Mouse (Mus musculus): Measurements from ENCODE around the gene Mxra7. TPM values are rescaled to one million over a fixed set of nuclear protein-coding genes. Genes with fewer than 3 reads are reported as not detected.
"Not testable (repeated sequence)": the region's sequence is repeated elsewhere in the genome, so short reads cannot be mapped to it uniquely, and the experiment has no call there.

Mxra7 gene
- total RNA-seq, 1 experiment from 2014 or later = 0.46 TPM

- no peak for ATAC-seq (replicated peaks; ENCODE audit: low read depth, poor library complexity, severe bottlenecking)
Measured at GRCm38 (mm10) chr11:116847187-116848085, 19.6 kb upstream of the Mxra7 start.

DNA sequence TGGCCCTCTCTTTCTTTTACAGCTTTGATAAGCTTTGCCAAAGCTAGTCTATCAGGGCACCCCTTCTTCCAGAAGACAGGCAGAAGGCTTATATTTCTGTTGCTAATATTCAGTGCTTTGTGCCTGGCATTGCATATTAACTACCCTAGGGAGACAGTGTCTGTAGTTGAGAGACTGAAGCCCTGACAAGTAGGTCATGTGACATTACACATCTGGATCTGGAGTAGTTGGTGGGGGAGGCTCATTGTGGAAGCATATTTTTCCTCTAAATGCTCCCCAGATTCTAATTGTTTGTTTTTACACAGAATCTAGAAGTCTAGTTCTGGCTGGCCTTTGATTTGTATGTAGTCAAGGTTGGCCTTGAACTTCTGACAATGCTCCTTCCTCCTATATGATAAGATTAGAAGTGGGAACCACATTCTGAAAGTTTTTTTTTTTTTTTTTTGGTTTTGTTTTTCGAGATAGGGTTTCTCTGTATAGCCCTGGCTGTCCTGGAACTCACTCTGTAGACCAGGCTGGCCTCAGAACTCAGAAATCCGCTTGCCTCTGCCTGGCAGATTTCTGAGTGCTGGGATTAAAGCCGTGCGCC lies 18.8 kb upstream of the Mxra7 start:
- ATAC-seq (replicated peaks; ENCODE audit: low read depth, poor library complexity, severe bottlenecking) = no peak

- peak; percentile 75 for ATAC-seq (replicated peaks; ENCODE audit: low read depth, poor library complexity, severe bottlenecking)
Measured at GRCm38 (mm10) chr11:116843261-116844233, 15.7 kb upstream of the Mxra7 start, which contains the start of the genes Mettl23 and Jmjd6. Mettl23 (plus strand) TSS chr11:116843278. Jmjd6 (minus strand) TSS chr11:116843449.

DNA sequence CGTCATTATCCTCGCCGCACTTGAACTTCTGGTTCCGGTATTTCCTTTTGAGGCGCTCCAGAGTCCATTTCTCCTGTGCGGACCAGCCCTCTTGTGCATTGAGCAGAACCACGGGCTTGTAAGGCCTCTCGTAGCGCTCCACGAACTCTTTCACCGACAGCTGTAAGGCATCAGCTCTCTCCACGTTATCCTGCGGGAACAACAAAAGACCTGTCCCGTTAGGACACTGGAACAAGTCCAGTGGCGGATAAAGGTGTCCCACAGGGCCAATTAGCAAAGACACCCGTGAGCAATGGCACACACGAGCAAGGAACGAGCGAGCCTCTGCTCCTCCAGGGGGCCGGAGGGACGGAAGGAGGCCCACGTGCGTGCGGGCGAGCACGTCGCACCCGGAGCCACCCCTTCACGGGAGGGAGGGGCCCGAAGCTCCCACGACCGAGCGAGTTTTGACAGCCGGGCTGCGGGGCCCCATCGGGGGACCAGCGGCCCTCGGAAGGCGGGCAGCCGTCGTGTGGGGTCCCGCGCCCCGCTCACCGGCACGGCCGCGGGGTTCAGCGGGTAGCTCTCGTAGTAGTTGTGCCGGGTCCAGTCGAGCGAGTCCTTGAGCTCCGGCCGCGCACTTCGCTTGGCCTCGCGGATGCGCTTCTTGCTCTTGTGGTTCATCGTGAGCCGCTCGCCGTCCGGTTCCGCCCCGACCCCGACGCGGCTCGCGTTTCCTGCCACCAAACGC lies 14.8 kb upstream of the Mxra7 start:
- ATAC-seq (replicated peaks; ENCODE audit: low read depth, poor library complexity, severe bottlenecking) = peak; percentile 39

- ATAC-seq (replicated peaks; ENCODE audit: low read depth, poor library complexity, severe bottlenecking) = no peak
Measured at GRCm38 (mm10) chr11:116840748-116841147, 12.9 kb upstream of the Mxra7 start.

DNA sequence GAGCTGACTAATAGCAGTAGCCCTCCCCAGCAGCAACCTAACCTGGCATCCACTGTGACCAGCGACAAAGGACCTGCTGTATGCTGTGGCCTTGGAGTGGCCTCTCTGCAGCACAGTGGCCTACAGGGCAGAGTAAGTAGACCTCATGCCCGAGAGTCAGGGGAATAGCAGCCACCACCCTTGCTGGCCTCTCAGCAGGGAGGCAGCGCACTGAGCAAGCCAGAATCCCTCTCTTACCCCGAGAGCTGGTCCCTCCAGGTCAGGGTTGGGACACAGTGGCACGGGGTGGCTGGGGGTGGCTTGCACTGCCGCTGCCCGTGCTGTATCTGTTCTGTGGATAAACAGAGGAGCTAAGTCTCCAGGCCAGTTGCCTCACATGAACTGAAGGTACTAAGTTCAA lies 11.8 kb upstream of the Mxra7 start:
- no peak for ATAC-seq (replicated peaks; ENCODE audit: low read depth, poor library complexity, severe bottlenecking)

- ATAC-seq (replicated peaks; ENCODE audit: low read depth, poor library complexity, severe bottlenecking) = no peak
Measured at GRCm38 (mm10) chr11:116838936-116839335, 11.1 kb upstream of the Mxra7 start.

DNA sequence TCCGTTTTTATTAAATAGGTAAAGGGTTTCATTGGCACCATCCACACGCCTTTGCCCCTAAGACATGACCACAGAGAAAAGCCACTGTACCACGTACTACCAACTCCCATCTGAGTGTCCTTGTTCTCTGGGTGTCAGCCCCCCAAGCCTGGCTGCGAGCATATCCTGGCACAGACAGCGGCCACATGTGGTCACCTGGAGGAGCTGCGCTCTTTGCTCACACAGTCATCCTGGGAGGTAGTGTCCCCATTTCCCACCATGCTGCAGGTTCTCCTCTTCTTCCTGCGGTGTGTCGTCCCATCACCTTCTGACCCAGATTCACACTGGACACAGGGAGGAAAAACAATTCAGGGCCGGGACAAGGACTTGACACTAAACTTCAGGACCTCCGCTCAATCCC lies 9.6 kb upstream of the Mxra7 start:
- no peak for ATAC-seq (replicated peaks; ENCODE audit: low read depth, poor library complexity, severe bottlenecking)

DNA sequence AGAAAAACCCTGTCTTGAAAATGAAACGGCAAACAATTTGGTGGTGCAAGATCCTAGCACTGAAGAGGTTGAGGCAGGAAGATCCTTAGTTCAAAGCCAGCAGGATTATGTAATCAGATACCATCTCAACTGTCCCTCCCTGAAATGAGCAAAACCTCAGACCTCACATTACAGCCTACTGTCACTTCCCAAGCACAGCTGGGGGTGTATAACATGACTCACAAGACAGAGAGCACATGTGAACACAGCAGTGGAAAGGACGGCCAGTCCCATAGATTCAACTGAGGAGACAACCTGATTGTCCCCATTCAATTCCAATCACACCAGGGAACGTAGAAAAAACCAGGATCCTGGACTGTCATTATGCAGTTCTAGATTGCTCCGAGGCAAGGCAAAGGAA lies 8.4 kb upstream of the Mxra7 start:
- 0 out of 2 replicates have a peak, but pooled peaks have one; percentile 17 for ATAC-seq (replicated peaks; ENCODE audit: low read depth, poor library complexity, severe bottlenecking)

DNA sequence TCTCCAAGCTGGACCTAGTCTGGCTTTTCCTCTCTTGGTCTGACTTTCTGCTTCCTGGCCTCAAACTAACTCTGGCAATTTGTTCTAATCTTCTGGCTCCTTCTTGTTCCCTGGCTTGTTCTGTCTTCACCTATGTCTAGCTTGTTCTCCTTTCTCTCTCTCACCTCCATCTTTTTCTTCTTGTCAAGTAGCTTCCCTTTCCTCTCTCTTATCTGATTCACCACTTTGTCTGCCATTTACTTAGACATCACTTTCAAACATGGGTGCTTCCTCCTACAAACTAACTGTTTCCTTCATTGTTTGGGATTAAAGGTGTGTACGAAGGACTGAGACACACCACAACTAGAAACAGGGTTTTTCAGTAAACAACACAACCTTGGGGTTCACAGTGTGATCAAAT lies 7.1 kb upstream of the Mxra7 start:
- no peak for ATAC-seq (replicated peaks; ENCODE audit: low read depth, poor library complexity, severe bottlenecking)

GRCm38 (mm10) chr11:116832172-116832685 lies 4.4 kb upstream of the Mxra7 start:
- no peak for ATAC-seq (replicated peaks; ENCODE audit: low read depth, poor library complexity, severe bottlenecking)

GRCm38 (mm10) chr11:116826550-116827504 lies 1.0 kb downstream of the Mxra7 start:
- no peak for ATAC-seq (replicated peaks; ENCODE audit: low read depth, poor library complexity, severe bottlenecking)

DNA sequence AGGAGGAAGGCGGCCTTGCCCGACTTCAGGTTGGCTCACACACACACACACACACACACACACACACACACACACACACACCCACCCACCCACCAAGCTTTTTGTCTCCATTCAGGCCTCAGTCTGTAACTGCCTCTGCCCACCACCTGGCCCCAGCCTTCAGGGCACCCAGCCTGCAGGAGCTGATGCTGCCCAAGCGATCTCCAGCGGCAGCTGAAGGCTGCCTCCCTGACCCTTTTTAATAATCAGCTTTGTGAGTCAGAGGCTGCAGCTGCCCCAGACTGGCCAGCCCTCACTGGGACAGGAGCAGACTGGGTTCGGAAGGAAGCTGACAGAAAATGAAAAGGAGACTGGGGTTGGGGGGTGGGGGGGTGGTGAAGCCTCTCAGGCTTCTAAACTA lies 2.6 kb downstream of the Mxra7 start:
- no peak for ATAC-seq (replicated peaks; ENCODE audit: low read depth, poor library complexity, severe bottlenecking)

GRCm38 (mm10) chr11:116823885-116824284 lies 4.0 kb downstream of the Mxra7 start:
- not testable (repeated sequence) for ATAC-seq (replicated peaks; ENCODE audit: low read depth, poor library complexity, severe bottlenecking)

DNA sequence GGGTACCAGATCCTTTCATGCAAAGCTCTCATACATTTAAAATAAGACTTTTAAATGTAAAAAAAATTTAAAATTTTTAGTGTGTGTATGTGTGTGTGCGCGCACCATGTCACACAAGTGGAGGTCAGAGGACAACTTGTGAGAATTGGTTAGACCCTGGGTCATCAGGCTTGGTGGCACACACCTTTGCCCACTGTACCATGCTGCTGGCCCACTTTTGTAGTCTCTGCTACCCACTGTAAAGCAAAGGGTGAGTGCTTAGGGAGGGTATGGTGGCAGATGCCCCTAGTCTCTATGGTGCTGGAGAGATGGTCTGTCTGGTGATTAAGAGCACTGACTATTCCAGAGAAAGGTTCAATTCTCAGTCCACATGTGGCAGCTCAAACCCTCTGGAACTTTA lies 4.6 kb downstream of the Mxra7 start:
- ATAC-seq (replicated peaks; ENCODE audit: low read depth, poor library complexity, severe bottlenecking) = no peak

GRCm38 (mm10) chr11:116822626-116823025 lies 5.2 kb downstream of the Mxra7 start:
- ATAC-seq (replicated peaks; ENCODE audit: low read depth, poor library complexity, severe bottlenecking) = no peak

- ATAC-seq (replicated peaks; ENCODE audit: low read depth, poor library complexity, severe bottlenecking) = no peak
Measured at GRCm38 (mm10) chr11:116822215-116822614, 5.6 kb downstream of the Mxra7 start.

Data from common myeloid progenitor, adult 5-6 weeks (primary cell).